Mouse (Mus musculus) myocyte (in vitro differentiated cells): ENCODE measurements around the gene Gnaz. TPM values are rescaled to one million over a fixed set of nuclear protein-coding genes. Genes with fewer than 3 reads are reported as not detected.
A peak's percentile ranks its signal among the peaks of the same experiment; 100 is the strongest.

Experiments used
- H3K27me3 ChIP-seq: one replicate; pipeline ENCODE4 v1.6.1; 2011; ENCODE audit not compliant: control insufficient read depth, insufficient read depth, insufficient read length
- H3K36me3 ChIP-seq: one replicate; pipeline ENCODE4 v1.6.1; 2011; ENCODE audit not compliant: control insufficient read depth, insufficient read depth
- H3K4me2 ChIP-seq: one replicate; pipeline ENCODE4 v1.6.1; 2011; ENCODE audit warnings: low read depth, control low read depth
- H3K4me3 ChIP-seq: one replicate; pipeline ENCODE4 v1.5.1; 2011; ENCODE audit warnings: mild to moderate bottlenecking, control low read depth, moderate library complexity
- H3K79me2 ChIP-seq: one replicate; pipeline ENCODE4 v1.6.1; 2011; ENCODE audit not compliant: control insufficient read depth, insufficient read depth
- H3ac ChIP-seq: one replicate; pipeline ENCODE4 v1.6.1; 2011; ENCODE audit not compliant: control insufficient read depth, insufficient read length
- CEBPB ChIP-seq: IDR thresholded peaks from 2 replicates; pipeline ENCODE4 v1.6.1; 2011; ENCODE audit warnings: mild to moderate bottlenecking, moderate library complexity; ENCODE audit not compliant: poor library complexity, insufficient read depth, severe bottlenecking
- E2F4 ChIP-seq: IDR thresholded peaks from one replicate; pipeline ENCODE4 v1.6.1; 2011; ENCODE audit warnings: mild to moderate bottlenecking, control low read depth, moderate library complexity; ENCODE audit not compliant: insufficient read depth
- MAX ChIP-seq: IDR thresholded peaks from one replicate; pipeline ENCODE4 v1.6.1; 2011; ENCODE audit warnings: low read depth, mild to moderate bottlenecking, control low read depth
- MYOD1 ChIP-seq, 3 experiments: IDR thresholded peaks; one replicate each; pipeline ENCODE4 v1.6.1; 2011; ENCODE audit warnings: control low read depth in 2 of 3, low read depth in 2 of 3, mild to moderate bottlenecking in 2 of 3, moderate library complexity in 1 of 3; ENCODE audit not compliant: insufficient read length in 2 of 3, control insufficient read depth in 1 of 3
- MYOG ChIP-seq, 3 experiments: IDR thresholded peaks; one replicate each; pipeline ENCODE4 v1.6.1; 2011; ENCODE audit warnings: control low read depth in 2 of 3, low read depth in 2 of 3, mild to moderate bottlenecking in 2 of 3; ENCODE audit not compliant: insufficient read length in 2 of 3, control insufficient read depth in 1 of 3, insufficient read depth in 1 of 3
- POLR2A ChIP-seq: IDR thresholded peaks from one replicate; pipeline ENCODE4 v1.6.1; 2011; ENCODE audit warnings: low read depth, mild to moderate bottlenecking, control low read depth, moderate library complexity; ENCODE audit not compliant: insufficient read length
- POLR2AphosphoS2 ChIP-seq: IDR thresholded peaks from one replicate; pipeline ENCODE4 v1.6.1; 2011; ENCODE audit warnings: low read depth, control low read depth; ENCODE audit not compliant: insufficient read length
- REST ChIP-seq: IDR thresholded peaks from one replicate; pipeline ENCODE4 v1.6.1; 2011; ENCODE audit warnings: mild to moderate bottlenecking, control low read depth, moderate library complexity; ENCODE audit not compliant: insufficient read depth, insufficient read length
- SRF ChIP-seq: IDR thresholded peaks from one replicate; pipeline ENCODE4 v1.6.1; 2011; ENCODE audit warnings: low read depth; ENCODE audit not compliant: control insufficient read depth, insufficient read length
- TCF12 ChIP-seq: IDR thresholded peaks from one replicate; pipeline ENCODE4 v1.6.1; 2011; ENCODE audit warnings: mild to moderate bottlenecking, control low read depth; ENCODE audit not compliant: poor library complexity, insufficient read depth, severe bottlenecking
- TCF3 ChIP-seq: IDR thresholded peaks from one replicate; pipeline ENCODE4 v1.6.1; 2011; ENCODE audit warnings: low read depth, control low read depth; ENCODE audit not compliant: insufficient read length
- USF1 ChIP-seq: IDR thresholded peaks from one replicate; pipeline ENCODE4 v1.6.1; 2011; ENCODE audit warnings: low read depth, mild to moderate bottlenecking, control low read depth, moderate library complexity
- polyA plus RNA-seq: library from polyadenylated mRNA; unstranded; fragments of >200 nt; fragmentation: generic; extraction: Trizol; gene quantifications from one replicate; pipeline ENCODE4 v1.2.1, GENCODE M21; 2012; ENCODE audit warnings: missing spikeins

Gnaz gene
- polyA plus RNA-seq, 1 experiment = 0.54 TPM

DNA sequence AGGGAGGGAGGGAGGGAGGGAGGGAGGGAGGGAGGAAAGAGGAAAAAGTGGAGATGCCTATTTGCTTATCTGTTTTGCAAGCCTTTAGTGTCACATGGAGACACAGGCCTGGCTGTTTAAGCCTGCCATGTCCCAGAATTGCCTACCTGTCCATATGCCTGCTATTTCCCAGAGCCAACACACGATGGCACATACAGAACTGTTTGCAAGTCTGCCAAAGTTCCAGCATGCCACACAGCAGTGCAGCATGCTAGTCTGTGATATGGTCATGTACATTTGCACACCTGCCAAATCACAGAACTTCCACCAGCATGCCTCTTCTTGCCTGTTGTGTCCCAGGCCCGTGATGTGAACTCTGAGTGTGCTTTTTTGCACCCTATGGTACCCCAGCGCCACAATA lies 36.4 kb upstream of the Gnaz start:
- no peak overlapping the region for H3ac ChIP-seq
- H3K4me2 ChIP-seq = no peak overlapping the region
- H3K36me3 ChIP-seq = no peaks in the 10 kb centered on the region
- H3K27me3 ChIP-seq = no peaks in the 10 kb centered on the region
- no peak overlapping the region for H3K4me3 ChIP-seq
- TF ChIP-seq SRF = no peak
- TF ChIP-seq MYOG (IDR thresholded peaks at IDR 0.05; ENCODE audit: control insufficient read depth in 1 of 3, insufficient read depth in 1 of 3, insufficient read length in 2 of 3, low read depth in 2 of 3) = no peak
- TF ChIP-seq MYOD1 (IDR thresholded peaks at IDR 0.05; ENCODE audit: control insufficient read depth in 1 of 3, insufficient read length in 2 of 3, low read depth in 2 of 3) = no peak
- no peak for TF ChIP-seq MAX
- no peak for TF ChIP-seq REST
- TF ChIP-seq POLR2AphosphoS2 = no peak
- no peak for TF ChIP-seq CEBPB
- H3K79me2 ChIP-seq = no peaks in the 10 kb centered on the region

DNA sequence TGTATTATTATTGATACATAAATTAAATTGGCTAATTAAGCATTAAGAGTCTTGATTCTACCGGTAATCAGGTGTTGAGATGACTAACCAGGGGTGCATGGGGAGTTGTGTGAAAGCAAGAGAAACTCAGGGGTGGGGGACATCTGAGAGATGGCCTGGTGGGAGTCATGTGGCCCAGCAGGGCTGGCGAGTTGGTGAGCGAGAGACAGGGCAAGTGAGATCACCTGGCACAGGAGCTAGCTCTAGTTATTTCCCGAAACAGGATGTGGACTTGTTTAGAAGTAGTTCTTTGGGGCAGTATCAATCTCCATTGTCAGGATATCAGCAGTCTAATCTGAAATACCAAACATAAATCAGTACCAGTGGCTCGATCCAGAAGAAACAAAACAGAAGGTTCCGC lies 35.3 kb upstream of the Gnaz start:
- H3K27me3 ChIP-seq = no peaks in the 10 kb centered on the region
- H3K4me2 ChIP-seq = no peak overlapping the region
- no peaks in the 10 kb centered on the region for H3K79me2 ChIP-seq
- H3ac ChIP-seq = no peak overlapping the region
- H3K4me3 ChIP-seq = no peak overlapping the region
- H3K36me3 ChIP-seq = no peaks in the 10 kb centered on the region
- TF ChIP-seq CEBPB (no peak), MYOG (IDR thresholded peaks at IDR 0.05; ENCODE audit: control insufficient read depth in 1 of 3, insufficient read depth in 1 of 3, insufficient read length in 2 of 3, low read depth in 2 of 3) (no peak), SRF (no peak), MYOD1 (IDR thresholded peaks at IDR 0.05; ENCODE audit: control insufficient read depth in 1 of 3, insufficient read length in 2 of 3, low read depth in 2 of 3) (no peak), TCF3 (no peak), E2F4 (no peak), POLR2A (no peak), POLR2AphosphoS2 (no peak), TCF12 (no peak), USF1 (no peak), MAX (no peak), REST (no peak)

DNA sequence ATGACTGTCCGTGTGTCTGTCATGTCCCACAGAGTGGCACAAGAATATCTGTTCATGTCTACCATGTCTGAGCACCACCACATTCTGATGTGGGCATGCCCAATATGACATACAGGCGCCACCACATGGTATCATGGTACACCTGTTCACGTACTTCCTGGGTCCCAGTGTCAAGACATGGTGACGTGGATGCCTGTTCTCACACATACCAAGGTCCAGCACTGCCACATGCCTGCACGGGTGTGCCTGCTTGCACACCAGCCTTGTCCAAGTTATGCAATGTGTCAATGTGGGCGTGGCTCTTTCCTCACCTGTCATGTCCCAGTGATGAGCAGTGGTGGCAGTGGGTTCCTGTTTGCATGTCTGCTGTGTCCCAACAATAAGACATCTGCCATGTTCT lies 34.5 kb upstream of the Gnaz start:
- Histone ChIP-seq H3K4me3 (no peak overlapping the region), H3K36me3 (no peaks in the 10 kb centered on the region), H3ac (no peak overlapping the region), H3K27me3 (no peaks in the 10 kb centered on the region), H3K4me2 (no peak overlapping the region), H3K79me2 (no peaks in the 10 kb centered on the region)
- no peak for TF ChIP-seq E2F4
- TF ChIP-seq REST = no peak
- no peak for TF ChIP-seq POLR2A
- no peak for TF ChIP-seq USF1
- TF ChIP-seq TCF3 = no peak
- no peak for TF ChIP-seq TCF12
- TF ChIP-seq POLR2AphosphoS2 = no peak
- TF ChIP-seq SRF = no peak
- no peak for TF ChIP-seq MYOD1 (IDR thresholded peaks at IDR 0.05; ENCODE audit: control insufficient read depth in 1 of 3, insufficient read length in 2 of 3, low read depth in 2 of 3)
- no peak for TF ChIP-seq MAX
- TF ChIP-seq CEBPB = no peak

- H3K4me2 ChIP-seq = no peak overlapping the region
- no peak for TF ChIP-seq SRF
- TF ChIP-seq MAX = no peak
- TF ChIP-seq POLR2A = no peak
- no peak for TF ChIP-seq TCF12
- TF ChIP-seq REST = no peak
- no peak for TF ChIP-seq E2F4
- no peak for TF ChIP-seq MYOD1 (IDR thresholded peaks at IDR 0.05; ENCODE audit: control insufficient read depth in 1 of 3, insufficient read length in 2 of 3, low read depth in 2 of 3)
- TF ChIP-seq CEBPB = no peak
- TF ChIP-seq POLR2AphosphoS2 = no peak
- no peak for TF ChIP-seq USF1
- no peak overlapping the region for H3ac ChIP-seq
- no peaks in the 10 kb centered on the region for H3K27me3 ChIP-seq
- H3K79me2 ChIP-seq = no peaks in the 10 kb centered on the region
- no peak overlapping the region for H3K4me3 ChIP-seq
- no peaks in the 10 kb centered on the region for H3K36me3 ChIP-seq
Observed at GRCm38 (mm10) chr10:74933548-74934190, 33.3 kb upstream of the Gnaz start.

DNA sequence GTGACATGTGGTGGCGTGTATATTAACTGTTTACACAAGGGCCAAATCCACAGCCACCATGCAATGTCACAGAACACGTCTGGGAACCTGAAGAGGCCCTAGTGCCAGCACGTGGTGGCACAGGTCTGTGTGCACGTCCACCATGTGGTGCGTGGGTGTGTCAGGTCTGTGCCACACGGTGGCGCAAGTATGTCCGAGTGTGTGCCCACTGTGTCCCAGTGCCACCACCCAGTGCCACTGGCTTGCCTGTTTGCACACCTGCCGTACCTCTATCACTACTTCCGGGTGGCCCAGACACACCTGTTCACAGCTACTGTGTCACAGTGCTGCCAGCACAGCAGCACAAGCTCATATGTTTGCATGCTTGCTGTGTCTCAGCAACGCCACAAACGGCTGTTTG lies 32.5 kb upstream of the Gnaz start:
- TF ChIP-seq MYOD1 (IDR thresholded peaks at IDR 0.05; ENCODE audit: control insufficient read depth in 1 of 3, insufficient read length in 2 of 3, low read depth in 2 of 3) (peak in 1 of 3 experiments; percentile 9), POLR2AphosphoS2 (no peak)
- Histone ChIP-seq H3ac (no peak overlapping the region), H3K79me2 (no peaks in the 10 kb centered on the region)

More for the DNA sequence above, 32.5 kb upstream of the Gnaz start:
- Histone ChIP-seq H3K27me3 (no peaks in the 10 kb centered on the region), H3K36me3 (no peaks in the 10 kb centered on the region), H3K4me3 (no peak overlapping the region), H3K4me2 (no peak overlapping the region)
